Mouse (Mus musculus) heart, postnatal 4 days (tissue): ENCODE data around the gene Gramd1b. TPM values are rescaled to one million over a fixed set of nuclear protein-coding genes. Genes with fewer than 3 reads are reported as not detected.

Source experiments
- DNase-seq: peaks from one replicate; pipeline ENCODE4 v3.0.0; 2021
- total RNA-seq, 2 experiments: library from RNA; stranded (reverse); gene quantifications; 2 replicates each; pipeline ENCODE4 v1.2.3; 2021

The Gramd1b gene
- total RNA-seq, 2 experiments from 2014 or later: 11.7 to 12.9 TPM

GRCm38 (mm10) chr9:40423427-40423867 is 107.7 kb downstream of the Gramd1b start:
- no peak for DNase-seq

GRCm38 (mm10) chr9:40422368-40423057 is 108.7 kb downstream of the Gramd1b start:
- DNase-seq: no peak

GRCm38 (mm10) chr9:40420652-40421335 is 110.4 kb downstream of the Gramd1b start:
- peak; percentile 47 for DNase-seq

GRCm38 (mm10) chr9:40418803-40419202 is 112.4 kb downstream of the Gramd1b start:
- DNase-seq: no peak

- DNase-seq: peak; percentile 17
These were observed 115.0 kb downstream of the Gramd1b start for GRCm38 (mm10) chr9:40416150-40416549.

GRCm38 (mm10) chr9:40414904-40415766 is 116.0 kb downstream of the Gramd1b start:
- peak; percentile 66 for DNase-seq

- DNase-seq: peak; percentile 76
These were observed 116.7 kb downstream of the Gramd1b start for GRCm38 (mm10) chr9:40414498-40414903.

GRCm38 (mm10) chr9:40413601-40414000 is 117.6 kb downstream of the Gramd1b start:
- DNase-seq: no peak

GRCm38 (mm10) chr9:40412931-40413330 is 118.3 kb downstream of the Gramd1b start:
- no peak for DNase-seq

- DNase-seq: no peak
These were observed 118.9 kb downstream of the Gramd1b start for GRCm38 (mm10) chr9:40412246-40412645.

GRCm38 (mm10) chr9:40410895-40411294 is 120.3 kb downstream of the Gramd1b start:
- no peak for DNase-seq

- DNase-seq: no peak
These were observed 122.1 kb downstream of the Gramd1b start for GRCm38 (mm10) chr9:40409071-40409470.

- DNase-seq: no peak
These were observed 122.8 kb downstream of the Gramd1b start for GRCm38 (mm10) chr9:40408415-40408814.

- DNase-seq: no peak
These were observed 123.3 kb downstream of the Gramd1b start for GRCm38 (mm10) chr9:40407876-40408275.

- DNase-seq: no peak
These were observed 125.4 kb downstream of the Gramd1b start for GRCm38 (mm10) chr9:40405804-40406203.

GRCm38 (mm10) chr9:40405263-40405662 is 125.9 kb downstream of the Gramd1b start:
- DNase-seq: no peak

- no peak for DNase-seq
These were observed 126.5 kb downstream of the Gramd1b start for GRCm38 (mm10) chr9:40404637-40405036.

GRCm38 (mm10) chr9:40403750-40404149 is 127.4 kb downstream of the Gramd1b start:
- DNase-seq: no peak

GRCm38 (mm10) chr9:40401818-40402217 is 129.4 kb downstream of the Gramd1b start:
- no peak for DNase-seq

- DNase-seq: no peak
These were observed 130.3 kb downstream of the Gramd1b start for GRCm38 (mm10) chr9:40400854-40401253.

GRCm38 (mm10) chr9:40400171-40400570 is 131.0 kb downstream of the Gramd1b start:
- DNase-seq: no peak

- DNase-seq: no peak
These were observed 131.7 kb downstream of the Gramd1b start for GRCm38 (mm10) chr9:40399359-40399932.
